Mouse (Mus musculus) lung, embryonic 14.5 days (tissue): ENCODE measurements at regions not wholly inside any gene's neighbourhood (a gene's known extent, or its start where the extent isn't known, plus 50 kb on each side); places are given as distances from the start of the nearest gene placed in this dataset.

Experiments used
- ATAC-seq: fragments of 200-750 bp; cut with Nextera tagmentation; 2 replicates; pipeline ENCODE4 v1.8.0; 2017; ENCODE audit warnings: mild to moderate bottlenecking, moderate TSS enrichment, moderate library complexity; ENCODE audit not compliant: insufficient read depth
- DNase-seq: peaks from one replicate; pipeline ENCODE4 v3.0.0-alpha.2; 2015
- H3K27ac ChIP-seq: fragments of 300-500 bp; sonication (generic); 2 replicates; pipeline ENCODE4 v1.5.1; 2014; ENCODE audit warnings: low read depth, mild to moderate bottlenecking, moderate library complexity
- H3K27me3 ChIP-seq: fragments of 300-500 bp; sonication (generic); 2 replicates; pipeline ENCODE4 v1.6.1; 2014; ENCODE audit warnings: low read length, control low read depth; ENCODE audit not compliant: insufficient read depth
- H3K36me3 ChIP-seq: fragments of 300-500 bp; sonication (generic); 2 replicates; pipeline ENCODE4 v1.6.1; 2014; ENCODE audit warnings: control low read depth; ENCODE audit not compliant: insufficient read depth
- H3K4me1 ChIP-seq: fragments of 300-500 bp; sonication (generic); 2 replicates; pipeline ENCODE4 v1.6.1; 2014; ENCODE audit warnings: antibody characterized with exemption, control low read depth; ENCODE audit not compliant: insufficient read depth
- H3K4me2 ChIP-seq: fragments of 300-500 bp; sonication (generic); 2 replicates; pipeline ENCODE4 v1.6.1; 2014; ENCODE audit warnings: mild to moderate bottlenecking
- H3K4me3 ChIP-seq: fragments of 300-500 bp; sonication (generic); 2 replicates; pipeline ENCODE4 v1.5.1; 2014; ENCODE audit warnings: low read depth, low read length
- H3K9ac ChIP-seq: fragments of 300-500 bp; sonication (generic); 2 replicates; pipeline ENCODE4 v1.6.1; 2014
- H3K9me3 ChIP-seq: fragments of 300-500 bp; sonication (generic); 2 replicates; pipeline ENCODE4 v1.6.1; 2016; ENCODE audit warnings: low read depth, low read length, control low read depth
- CTCF ChIP-seq: IDR thresholded peaks from 2 replicates; pipeline ENCODE4 v1.5.1; 2016; ENCODE audit warnings: antibody characterized with exemption, low read depth
- WGBS: fragments of 180-500 bp; shearing (Covaris S2); extraction: QIAGEN DNeasy Blood & Tissue Kit; methylation state at CpG from one replicate; pipeline ENCODE4 v1.1.7; 2014; 5-methylcytosine and 5-hydroxymethylcytosine counted together

GRCm38 (mm10) chr6:24263796-24264195, 95.9 kb upstream of the Slc13a1 start:
- Histone ChIP-seq H3K4me1 (no peaks in the 10 kb centered on the region), H3K27me3 (no peaks in the 10 kb centered on the region), H3K27ac (no peak overlapping the region), H3K9ac (no peak overlapping the region), H3K4me2 (no peak overlapping the region), H3K36me3 (no peaks in the 10 kb centered on the region), H3K4me3 (no peak overlapping the region), H3K9me3 (no peaks in the 10 kb centered on the region)
- no peak for ATAC-seq
- no peak for DNase-seq
- 84% methylated on average over 4 of the region's 4 CpGs for WGBS
- TF ChIP-seq CTCF: no peak

- 75% methylated on average over 5 of the region's 5 CpGs for WGBS
- Histone ChIP-seq H3K4me2 (no peak overlapping the region), H3K36me3 (no peaks in the 10 kb centered on the region), H3K9ac (no peak overlapping the region), H3K9me3 (no peaks in the 10 kb centered on the region), H3K4me3 (no peak overlapping the region), H3K4me1 (no peaks in the 10 kb centered on the region), H3K27ac (no peak overlapping the region), H3K27me3 (no peaks in the 10 kb centered on the region)
- ATAC-seq (no peak), DNase-seq (no peak)
- no peak for TF ChIP-seq CTCF
Measured at GRCm38 (mm10) chr6:24262578-24262977, 94.7 kb upstream of the Slc13a1 start.

GRCm38 (mm10) chr6:24245591-24245990, 77.7 kb upstream of the Slc13a1 start:
- ATAC-seq (no peak), DNase-seq (no peak)
- Histone ChIP-seq H3K27me3 (no peaks in the 10 kb centered on the region), H3K9ac (no peak overlapping the region), H3K4me3 (no peak overlapping the region), H3K4me2 (no peak overlapping the region), H3K9me3 (no peaks in the 10 kb centered on the region), H3K36me3 (no peaks in the 10 kb centered on the region), H3K27ac (no peak overlapping the region), H3K4me1 (no peaks in the 10 kb centered on the region)
- 87% methylated on average over 1 of the region's 1 CpGs for WGBS
- TF ChIP-seq CTCF: no peak

- ATAC-seq: no peak
- H3K9me3 ChIP-seq: no peaks in the 10 kb centered on the region
- no peak for TF ChIP-seq CTCF
- no peak overlapping the region for H3K4me2 ChIP-seq
- no peak overlapping the region for H3K27ac ChIP-seq
- DNase-seq: no peak
- H3K36me3 ChIP-seq: no peaks in the 10 kb centered on the region
- no peak overlapping the region for H3K4me3 ChIP-seq
- WGBS: 42% methylated on average over 1 of the region's 1 CpGs
- no peak overlapping the region for H3K9ac ChIP-seq
- no peaks in the 10 kb centered on the region for H3K4me1 ChIP-seq
- no peaks in the 10 kb centered on the region for H3K27me3 ChIP-seq
Measured at GRCm38 (mm10) chr6:24238541-24238940, 70.6 kb upstream of the Slc13a1 start.

GRCm38 (mm10) chr6:24238054-24238453, 70.2 kb upstream of the Slc13a1 start:
- no peaks in the 10 kb centered on the region for H3K36me3 ChIP-seq
- no peak overlapping the region for H3K9ac ChIP-seq
- 83% methylated on average over 2 of the region's 2 CpGs for WGBS
- no peak overlapping the region for H3K27ac ChIP-seq
- ATAC-seq: no peak
- H3K4me1 ChIP-seq: no peaks in the 10 kb centered on the region
- TF ChIP-seq CTCF: no peak
- H3K9me3 ChIP-seq: no peaks in the 10 kb centered on the region
- no peaks in the 10 kb centered on the region for H3K27me3 ChIP-seq
- no peak overlapping the region for H3K4me2 ChIP-seq
- H3K4me3 ChIP-seq: no peak overlapping the region
- no peak for DNase-seq

GRCm38 (mm10) chr6:24233626-24234025, 65.7 kb upstream of the Slc13a1 start:
- ATAC-seq (no peak), DNase-seq (no peak)
- H3K27ac ChIP-seq: no peak overlapping the region
- no peak overlapping the region for H3K9ac ChIP-seq
- TF ChIP-seq CTCF: no peak
- H3K36me3 ChIP-seq: no peaks in the 10 kb centered on the region
- no peak overlapping the region for H3K4me2 ChIP-seq
- 55% methylated on average over 2 of the region's 2 CpGs for WGBS
- H3K9me3 ChIP-seq: no peaks in the 10 kb centered on the region
- H3K4me3 ChIP-seq: no peak overlapping the region
- no peaks in the 10 kb centered on the region for H3K4me1 ChIP-seq
- H3K27me3 ChIP-seq: no peaks in the 10 kb centered on the region

- H3K36me3 ChIP-seq: no peaks in the 10 kb centered on the region
- H3K9me3 ChIP-seq: no peaks in the 10 kb centered on the region
- no peak overlapping the region for H3K9ac ChIP-seq
- no peak overlapping the region for H3K4me2 ChIP-seq
- H3K27ac ChIP-seq: no peak overlapping the region
- TF ChIP-seq CTCF: no peak
- DNase-seq (no peak), ATAC-seq (no peak)
- H3K4me3 ChIP-seq: no peak overlapping the region
- no peaks in the 10 kb centered on the region for H3K4me1 ChIP-seq
- WGBS: 76% methylated on average over 1 of the region's 1 CpGs
- H3K27me3 ChIP-seq: no peaks in the 10 kb centered on the region
Measured at GRCm38 (mm10) chr6:24220589-24220988, 52.7 kb upstream of the Slc13a1 start.
